Mouse (Mus musculus): ENCODE measurements around the gene Slc17a7. TPM values are rescaled to one million over a fixed set of nuclear protein-coding genes. Genes with fewer than 3 reads are reported as not detected.
A peak's percentile ranks its signal among the peaks of the same experiment; 100 is the strongest.
"Not testable (repeated sequence)": the region's sequence is repeated elsewhere in the genome, so short reads cannot be mapped to it uniquely, and the experiment has no call there.

Gene Slc17a7
- polyA plus RNA-seq, 1 experiment from 2014 or later, result 1.3 TPM

- Histone ChIP-seq H3K4me1 (ENCODE audit: control insufficient read depth, insufficient read depth, low read length) (peaks cover 21% of the 10 kb centered on the region), H3K27me3 (replicated peaks; ENCODE audit: control insufficient read depth, insufficient read depth, low read length) (no peaks in the 10 kb centered on the region), H3K4me3 (ENCODE audit: low read depth, low read length) (peak within 1 kb of the TSS; percentile 97), H3K4me2 (ENCODE audit: low read depth, low read length) (peak within 1 kb of the TSS; percentile 70), H3K9me3 (ENCODE audit: control insufficient read depth, low read length) (no peaks in the 10 kb centered on the region), H3K9ac (ENCODE audit: low read depth, low read length) (peak within 1 kb of the TSS; percentile 99), H3K36me3 (ENCODE audit: control insufficient read depth, insufficient read depth, low read length) (peaks cover 69% of the 10 kb centered on the region), H3K27ac (replicated peaks; ENCODE audit: low read depth, low read length) (peak within 1 kb of the TSS; percentile 92)
- peak; percentile 86 for ATAC-seq (ENCODE audit: low read depth)
- under 1% methylated on average over 58 of the region's 59 CpGs for WGBS
- DNase-seq (ENCODE audit: low spot score), result peak; percentile 100
Measured at GRCm38 (mm10) chr7:45124224-45125143, 39.3 kb upstream of the Slc17a7 start, which contains the start of gene Rps11. Rps11 (minus strand) TSS chr7:45124439.

- Histone ChIP-seq H3K4me2 (ENCODE audit: low read depth, low read length) (peak overlapping the region; percentile 52), H3K36me3 (ENCODE audit: control insufficient read depth, insufficient read depth, low read length) (peaks cover 62% of the 10 kb centered on the region)
- 18% methylated on average over 7 of the region's 7 CpGs for WGBS
Measured at GRCm38 (mm10) chr7:45125144-45125600, 38.6 kb upstream of the Slc17a7 start.

DNA sequence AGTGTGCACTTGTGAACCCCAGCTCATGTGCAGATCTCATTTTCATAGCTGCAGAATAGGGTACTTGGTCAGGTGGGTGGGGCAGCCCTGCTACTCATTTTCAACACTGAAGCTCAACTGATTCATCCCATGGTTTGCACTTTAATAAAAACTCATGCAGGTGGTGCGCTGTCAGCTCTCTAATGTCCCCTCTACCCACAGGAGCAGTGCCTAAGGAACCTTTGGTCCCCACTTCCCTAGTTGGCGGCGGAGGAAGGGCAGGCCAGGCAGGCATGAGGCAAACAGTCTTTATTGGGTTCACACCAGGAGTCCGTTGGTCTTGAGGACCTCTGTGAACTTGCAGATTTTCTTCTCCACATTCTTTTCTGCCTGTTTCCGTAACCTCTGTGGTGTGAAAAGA is 38.1 kb upstream of the Slc17a7 start:
- not testable (repeated sequence) for H3K27me3 ChIP-seq (replicated peaks; ENCODE audit: control insufficient read depth, insufficient read depth, low read length); H3K9me3 ChIP-seq (ENCODE audit: control insufficient read depth, low read length); ATAC-seq (ENCODE audit: low read depth); DNase-seq (ENCODE audit: low spot score)
- Histone ChIP-seq H3K4me2 (ENCODE audit: low read depth, low read length) (peak overlapping the region; percentile 52; the same call in 1 of the 2 replicates), H3K9ac (ENCODE audit: low read depth, low read length) (peak overlapping the region; percentile 99; the same call in 1 of the 2 replicates), H3K4me1 (ENCODE audit: control insufficient read depth, insufficient read depth, low read length) (peaks cover 26% of the 10 kb centered on the region), H3K36me3 (ENCODE audit: control insufficient read depth, insufficient read depth, low read length) (peaks cover 57% of the 10 kb centered on the region), H3K27ac (replicated peaks; ENCODE audit: low read depth, low read length) (0 out of 2 replicates have a peak overlapping the region, but pooled peaks have one; percentile 92), H3K4me3 (ENCODE audit: low read depth, low read length) (0 out of 2 replicates have a peak overlapping the region, but pooled peaks have one; percentile 0)
- 70% methylated on average over 5 of the region's 5 CpGs for WGBS

More at GRCm38 (mm10) chr7:45125144-45125600, 38.6 kb upstream of the Slc17a7 start:
- Histone ChIP-seq H3K27me3 (replicated peaks; ENCODE audit: control insufficient read depth, insufficient read depth, low read length) (no peaks in the 10 kb centered on the region), H3K9ac (ENCODE audit: low read depth, low read length) (no peak overlapping the region), H3K27ac (replicated peaks; ENCODE audit: low read depth, low read length) (peak overlapping the region; percentile 87), H3K4me3 (ENCODE audit: low read depth, low read length) (0 out of 2 replicates have a peak overlapping the region, but pooled peaks have one; percentile 0), H3K9me3 (ENCODE audit: control insufficient read depth, low read length) (no peaks in the 10 kb centered on the region), H3K4me1 (ENCODE audit: control insufficient read depth, insufficient read depth, low read length) (peaks cover 26% of the 10 kb centered on the region)
- peak; percentile 61 for DNase-seq (ENCODE audit: low spot score)
- ATAC-seq (ENCODE audit: low read depth), result no peak

GRCm38 (mm10) chr7:45126147-45126843 is 37.5 kb upstream of the Slc17a7 start:
- Histone ChIP-seq H3K9ac (ENCODE audit: low read depth, low read length) (peak overlapping the region; percentile 99), H3K4me2 (ENCODE audit: low read depth, low read length) (peak overlapping the region; percentile 95), H3K36me3 (ENCODE audit: control insufficient read depth, insufficient read depth, low read length) (peaks cover 51% of the 10 kb centered on the region), H3K9me3 (ENCODE audit: control insufficient read depth, low read length) (no peaks in the 10 kb centered on the region), H3K27ac (replicated peaks; ENCODE audit: low read depth, low read length) (peak overlapping the region; percentile 92), H3K27me3 (replicated peaks; ENCODE audit: control insufficient read depth, insufficient read depth, low read length) (no peaks in the 10 kb centered on the region), H3K4me3 (ENCODE audit: low read depth, low read length) (peak overlapping the region; percentile 70), H3K4me1 (ENCODE audit: control insufficient read depth, insufficient read depth, low read length) (peaks cover 26% of the 10 kb centered on the region)
- 77% methylated on average over 17 of the region's 17 CpGs for WGBS
- DNase-seq (ENCODE audit: low spot score) (no peak), ATAC-seq (ENCODE audit: low read depth) (no peak)

DNA sequence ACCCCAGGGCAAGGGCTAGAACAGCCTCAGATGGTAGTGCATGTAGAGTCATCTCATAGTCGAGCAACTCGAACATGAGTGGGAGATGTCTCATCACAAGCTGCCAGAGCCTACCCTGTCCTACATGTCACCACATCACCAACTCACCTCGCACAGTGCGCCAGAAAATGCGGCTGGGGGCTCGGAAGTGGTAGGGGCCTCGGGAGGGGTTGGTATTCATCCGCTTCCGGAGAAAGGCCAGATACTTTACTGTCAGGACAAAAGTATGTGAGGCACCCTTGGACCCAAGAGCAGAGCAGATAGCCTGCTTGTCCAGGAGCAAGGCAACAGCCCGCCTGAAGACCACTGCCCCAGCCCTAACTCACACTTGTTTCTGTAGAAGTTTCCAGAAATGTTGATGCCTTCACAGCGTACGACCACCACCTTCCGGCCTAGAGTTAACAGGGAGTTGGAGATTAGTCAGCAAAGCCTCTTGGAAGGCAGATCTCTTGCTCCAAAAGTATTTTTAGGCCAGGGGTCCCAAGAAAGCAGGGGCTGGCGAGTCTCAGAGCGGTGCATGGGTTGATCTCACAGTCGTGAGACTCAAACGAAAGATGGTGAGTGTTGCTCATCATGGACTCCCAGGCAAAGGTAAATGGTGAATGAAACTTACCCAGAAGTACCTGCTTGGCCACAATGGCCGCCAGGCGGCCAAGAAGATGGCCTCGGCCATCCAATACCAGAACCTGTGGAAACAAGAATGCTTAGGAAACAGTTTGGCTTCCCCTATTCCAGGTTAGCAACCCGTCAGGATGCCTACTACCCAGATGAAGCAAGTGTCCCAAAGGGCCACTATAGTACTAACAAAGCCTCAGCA is 36.7 kb upstream of the Slc17a7 start:
- Histone ChIP-seq H3K27ac (replicated peaks; ENCODE audit: low read depth, low read length) (peak overlapping the region; percentile 92), H3K4me1 (ENCODE audit: control insufficient read depth, insufficient read depth, low read length) (peaks cover 26% of the 10 kb centered on the region), H3K9me3 (ENCODE audit: control insufficient read depth, low read length) (no peaks in the 10 kb centered on the region), H3K9ac (ENCODE audit: low read depth, low read length) (peak overlapping the region; percentile 99), H3K4me3 (ENCODE audit: low read depth, low read length) (peak overlapping the region; percentile 70), H3K36me3 (ENCODE audit: control insufficient read depth, insufficient read depth, low read length) (peaks cover 43% of the 10 kb centered on the region), H3K4me2 (ENCODE audit: low read depth, low read length) (peak overlapping the region; percentile 95), H3K27me3 (replicated peaks; ENCODE audit: control insufficient read depth, insufficient read depth, low read length) (no peaks in the 10 kb centered on the region)
- WGBS, result 43% methylated on average over 21 of the region's 21 CpGs
- no peak for DNase-seq (ENCODE audit: low spot score)
- no peak for ATAC-seq (ENCODE audit: low read depth)

DNA sequence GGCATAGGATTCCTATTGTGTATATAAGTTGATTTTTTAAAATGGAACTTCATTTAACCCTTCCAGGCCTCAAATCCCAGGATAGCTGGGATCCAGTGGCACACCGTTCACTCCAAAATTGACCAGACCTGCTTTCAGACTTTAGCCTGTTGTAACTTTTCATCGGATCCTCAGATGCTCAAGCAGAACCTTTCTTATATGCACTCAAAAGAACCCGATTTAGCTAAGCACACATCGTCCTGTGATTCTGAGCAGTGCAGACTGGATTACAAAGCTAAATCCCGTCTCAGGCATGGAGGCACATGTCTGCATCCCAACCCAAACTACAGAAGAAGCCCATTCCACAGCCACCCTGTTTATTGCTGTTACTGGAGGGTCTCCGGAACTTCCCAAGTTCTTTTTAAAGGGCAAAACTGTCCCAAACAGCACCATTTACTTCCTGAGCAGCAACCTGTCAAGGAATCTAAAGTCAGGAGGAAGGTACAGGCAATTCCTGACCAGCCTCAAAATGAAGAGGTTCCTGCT is 36.0 kb upstream of the Slc17a7 start:
- WGBS, result 2% methylated on average over 6 of the region's 6 CpGs
- H3K27ac ChIP-seq (replicated peaks; ENCODE audit: low read depth, low read length), result peak overlapping the region; percentile 92
- no peaks in the 10 kb centered on the region for H3K27me3 ChIP-seq (replicated peaks; ENCODE audit: control insufficient read depth, insufficient read depth, low read length)
- DNase-seq (ENCODE audit: low spot score), result no peak
- H3K4me3 ChIP-seq (ENCODE audit: low read depth, low read length), result peak overlapping the region; percentile 70
- H3K9ac ChIP-seq (ENCODE audit: low read depth, low read length), result peak overlapping the region; percentile 99
- peak overlapping the region; percentile 95 for H3K4me2 ChIP-seq (ENCODE audit: low read depth, low read length)
- peaks cover 23% of the 10 kb centered on the region for H3K4me1 ChIP-seq (ENCODE audit: control insufficient read depth, insufficient read depth, low read length)
- no peaks in the 10 kb centered on the region for H3K9me3 ChIP-seq (ENCODE audit: control insufficient read depth, low read length)
- ATAC-seq (ENCODE audit: low read depth), result no peak
- peaks cover 36% of the 10 kb centered on the region for H3K36me3 ChIP-seq (ENCODE audit: control insufficient read depth, insufficient read depth, low read length)

DNA sequence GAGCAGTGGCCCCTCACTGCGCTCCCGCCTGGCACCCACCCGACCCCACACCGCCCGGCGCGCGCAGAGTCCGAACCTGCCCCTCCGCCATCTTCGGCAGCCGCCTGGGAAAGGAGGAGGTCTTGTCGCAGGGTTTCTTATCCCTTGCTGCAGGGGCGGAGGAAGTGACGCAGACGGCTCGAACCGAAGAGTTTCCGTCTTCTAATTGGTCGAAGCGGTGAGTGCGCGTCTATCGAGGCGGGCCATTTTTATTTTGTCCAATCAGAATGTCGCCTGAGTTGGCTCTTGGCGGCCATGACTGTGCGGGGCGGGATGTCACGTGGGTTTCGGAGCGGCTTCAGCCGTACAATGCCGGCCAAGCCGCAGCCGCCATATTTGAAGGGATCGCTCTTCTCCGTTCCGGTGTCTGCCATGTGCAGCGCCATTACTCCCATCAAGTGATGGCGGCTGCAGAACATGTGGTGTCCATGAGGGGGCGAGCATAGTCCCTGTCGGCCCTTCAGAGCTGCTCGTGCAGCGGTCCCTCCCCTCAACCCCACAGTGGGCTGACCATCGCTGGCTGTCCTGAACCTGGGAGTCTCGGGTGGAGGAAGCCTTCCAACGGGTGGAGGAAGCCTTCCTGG is 35.0 kb upstream of the Slc17a7 start, which contains the start of gene Rpl13a:
Rpl13a (minus strand) TSS at position 138 of the 623 bp plus-strand sequence.
- 1% methylated on average over 40 of the region's 48 CpGs for WGBS
- H3K27ac ChIP-seq (replicated peaks; ENCODE audit: low read depth, low read length), result peak within 1 kb of the TSS; percentile 92
- peak; percentile 95 for ATAC-seq (ENCODE audit: low read depth)

More for the DNA sequence above, 35.0 kb upstream of the Slc17a7 start, which contains the start of gene Rpl13a:
- H3K4me2 ChIP-seq (ENCODE audit: low read depth, low read length), result peak within 1 kb of the TSS; percentile 95
- H3K9ac ChIP-seq (ENCODE audit: low read depth, low read length), result peak within 1 kb of the TSS; percentile 99
- H3K4me3 ChIP-seq (ENCODE audit: low read depth, low read length), result peak within 1 kb of the TSS; percentile 70
- no peaks in the 10 kb centered on the region for H3K9me3 ChIP-seq (ENCODE audit: control insufficient read depth, low read length)
- peaks cover 31% of the 10 kb centered on the region for H3K36me3 ChIP-seq (ENCODE audit: control insufficient read depth, insufficient read depth, low read length)
- H3K27me3 ChIP-seq (replicated peaks; ENCODE audit: control insufficient read depth, insufficient read depth, low read length), result no peaks in the 10 kb centered on the region
- H3K4me1 ChIP-seq (ENCODE audit: control insufficient read depth, insufficient read depth, low read length), result peaks cover 18% of the 10 kb centered on the region
- peak; percentile 100 for DNase-seq (ENCODE audit: low spot score)

Data from embryonic facial prominence, embryonic 14.5 days (tissue).